Mouse (Mus musculus): ENCODE measurements around the gene Anln.
"Not testable (repeated sequence)": the region's sequence is repeated elsewhere in the genome, so short reads cannot be mapped to it uniquely, and the experiment has no call there.

The Anln gene

DNA sequence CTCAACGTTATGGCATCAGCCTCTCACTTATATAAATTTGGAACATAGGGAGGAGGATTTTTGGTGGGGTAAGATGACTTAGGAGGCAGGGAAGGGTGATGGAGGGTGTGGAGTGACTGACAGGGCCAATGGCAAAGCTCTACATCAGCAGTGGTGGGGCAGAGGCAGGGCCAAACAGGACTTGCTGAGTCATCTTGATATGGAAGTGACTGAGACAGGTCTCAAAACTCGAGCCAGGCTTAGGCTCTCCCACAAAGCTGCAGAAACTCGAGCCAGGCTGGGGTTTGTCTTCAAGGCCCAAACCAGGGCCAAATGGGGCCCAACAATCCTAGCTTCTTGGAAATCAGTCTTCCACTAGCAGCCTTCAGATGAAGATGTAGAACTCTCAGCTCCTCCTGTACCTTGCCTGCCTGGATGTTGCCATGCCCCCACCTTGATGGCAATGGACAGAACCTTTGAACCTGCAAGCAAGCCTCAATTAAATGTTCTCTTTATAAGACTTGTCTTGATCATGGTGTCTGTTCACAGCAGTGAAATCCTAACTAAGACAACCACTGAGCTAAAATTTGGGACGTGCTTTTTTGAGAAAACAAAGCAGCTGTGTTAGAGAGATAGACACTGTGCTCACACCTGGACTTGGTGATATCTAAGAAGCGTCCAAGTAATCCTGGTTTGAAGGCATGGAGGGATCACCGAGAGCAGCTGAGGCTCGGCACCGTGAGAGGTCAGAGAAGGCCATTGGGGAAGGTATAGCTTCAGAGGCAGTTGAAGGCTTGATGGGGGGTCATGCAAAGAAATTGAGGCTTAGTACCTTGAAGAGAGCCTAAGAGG lies 66.4 kb downstream of the Anln start:
- no peak for DNase-seq (ENCODE audit: low read depth in 2 of 2, low spot score in 2 of 2)

DNA sequence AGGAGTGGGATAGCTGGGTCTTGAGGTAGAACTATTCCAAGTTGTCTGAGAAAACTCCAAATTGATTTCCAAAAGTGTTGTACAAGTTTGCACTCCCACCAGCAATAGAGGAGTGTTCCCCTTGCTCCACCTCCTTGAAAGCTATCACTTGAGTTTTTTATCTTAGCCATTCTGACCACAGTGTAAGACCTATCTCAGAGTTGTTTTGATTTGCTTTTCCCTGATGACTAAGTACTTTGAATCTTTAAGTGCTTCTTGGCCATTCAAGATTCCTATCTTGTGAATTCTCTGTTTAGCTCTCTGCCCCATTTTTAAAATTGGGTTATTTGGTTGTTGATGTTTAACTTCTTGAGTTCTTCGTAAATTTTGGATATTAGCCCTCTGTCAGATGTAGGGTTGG lies 69.9 kb downstream of the Anln start:
- no peak for DNase-seq (ENCODE audit: low read depth in 2 of 2, low spot score in 2 of 2)

DNA sequence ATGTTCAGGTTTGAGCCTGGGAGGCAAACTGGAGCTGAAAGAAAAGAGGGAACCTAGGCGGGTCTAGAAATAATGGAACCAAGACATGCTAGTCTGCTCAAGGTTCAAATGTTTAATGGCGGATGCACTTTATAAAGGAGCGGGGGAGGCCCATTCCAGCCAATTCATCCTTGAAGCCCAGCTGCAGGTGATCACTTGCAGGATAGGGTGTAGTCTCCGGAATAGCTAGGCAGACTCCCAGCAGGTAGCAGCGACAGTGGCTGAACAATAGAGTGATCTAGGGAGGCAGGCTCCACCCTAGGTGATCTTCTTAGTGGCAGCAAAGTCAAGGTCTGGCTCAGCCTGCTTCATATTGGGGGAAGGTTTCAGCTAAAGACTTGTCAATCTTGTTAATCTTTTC lies 72.9 kb downstream of the Anln start:
- DNase-seq (ENCODE audit: low read depth in 2 of 2, low spot score in 2 of 2) = not testable (repeated sequence)

DNA sequence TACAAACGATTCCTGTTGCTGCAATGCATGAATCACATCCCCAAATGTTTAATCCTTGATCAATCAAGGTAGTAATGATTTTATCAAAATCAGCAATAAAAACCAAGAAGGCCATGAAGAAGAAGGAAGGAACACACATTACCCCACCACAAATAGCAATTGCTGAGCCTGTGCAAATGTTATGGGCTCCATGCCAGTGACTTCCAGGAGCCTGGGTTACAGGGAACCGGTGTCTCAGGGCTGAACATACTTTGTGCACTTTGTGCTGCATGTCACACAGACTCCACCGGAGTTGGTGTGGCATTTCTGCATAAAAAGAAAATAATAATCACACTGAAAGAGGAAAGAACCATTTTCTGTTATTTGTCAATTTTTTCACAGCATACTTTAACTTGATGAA lies 74.9 kb downstream of the Anln start:
- DNase-seq (ENCODE audit: low read depth in 2 of 2, low spot score in 2 of 2) = no peak

DNA sequence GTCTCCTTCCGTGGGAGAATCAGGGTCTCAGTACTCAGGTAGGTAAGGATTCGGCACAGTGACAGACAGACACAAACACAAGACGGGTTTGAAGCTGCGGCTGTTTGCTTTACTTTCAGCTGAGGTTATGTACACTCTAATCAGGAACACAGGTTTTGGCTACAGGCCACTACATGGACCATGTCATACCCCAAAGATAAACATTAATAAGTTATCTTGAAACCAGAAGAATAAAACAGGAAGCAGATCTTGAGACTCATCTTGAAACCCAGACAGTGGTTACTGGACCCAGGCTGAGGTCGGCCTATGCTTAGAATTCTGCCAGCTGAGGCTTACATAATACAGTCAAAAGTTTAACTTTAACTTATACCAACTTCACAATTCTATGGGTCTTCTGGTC lies 75.8 kb downstream of the Anln start:
- no peak for DNase-seq (ENCODE audit: low read depth in 2 of 2, low spot score in 2 of 2)

DNA sequence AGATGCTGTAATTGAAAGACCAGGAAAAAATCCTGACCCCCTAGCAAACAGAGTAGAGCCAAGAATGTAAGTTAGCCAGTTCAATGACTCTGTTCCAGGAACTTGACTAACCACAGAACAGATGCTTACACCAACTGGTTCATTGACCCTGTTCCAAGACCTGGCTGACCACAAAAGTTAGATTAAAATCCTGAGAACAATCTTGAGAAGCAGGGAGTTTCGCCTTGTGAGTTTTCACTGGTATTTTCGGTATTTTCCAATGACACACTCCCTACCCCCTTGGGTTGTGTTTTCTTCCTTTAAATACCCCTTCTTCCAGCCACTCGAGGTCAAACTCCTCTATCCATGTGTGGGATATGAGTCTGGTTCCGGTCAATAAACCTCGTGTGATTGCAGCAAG lies 79.3 kb downstream of the Anln start:
- DNase-seq (ENCODE audit: low read depth in 2 of 2, low spot score in 2 of 2) = no peak

DNA sequence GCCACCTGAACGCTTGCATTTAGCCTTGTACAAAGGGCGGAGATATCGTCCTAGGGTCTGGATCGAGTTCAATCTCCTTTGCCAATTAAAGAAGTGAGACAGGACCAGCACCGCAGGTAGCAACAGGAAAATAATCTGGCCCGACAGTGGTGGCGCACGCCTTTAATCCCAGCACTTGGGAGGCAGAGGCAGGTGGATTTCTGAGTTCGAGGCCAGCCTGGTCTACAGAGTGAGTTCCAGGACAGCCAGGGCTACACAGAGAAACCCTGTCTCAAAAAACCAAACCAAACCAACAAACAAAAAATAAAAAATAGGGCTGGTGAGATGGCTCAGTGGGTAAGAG lies 81.1 kb downstream of the Anln start:
- DNase-seq (ENCODE audit: low read depth in 2 of 2, low spot score in 2 of 2) = not testable (repeated sequence)

DNA sequence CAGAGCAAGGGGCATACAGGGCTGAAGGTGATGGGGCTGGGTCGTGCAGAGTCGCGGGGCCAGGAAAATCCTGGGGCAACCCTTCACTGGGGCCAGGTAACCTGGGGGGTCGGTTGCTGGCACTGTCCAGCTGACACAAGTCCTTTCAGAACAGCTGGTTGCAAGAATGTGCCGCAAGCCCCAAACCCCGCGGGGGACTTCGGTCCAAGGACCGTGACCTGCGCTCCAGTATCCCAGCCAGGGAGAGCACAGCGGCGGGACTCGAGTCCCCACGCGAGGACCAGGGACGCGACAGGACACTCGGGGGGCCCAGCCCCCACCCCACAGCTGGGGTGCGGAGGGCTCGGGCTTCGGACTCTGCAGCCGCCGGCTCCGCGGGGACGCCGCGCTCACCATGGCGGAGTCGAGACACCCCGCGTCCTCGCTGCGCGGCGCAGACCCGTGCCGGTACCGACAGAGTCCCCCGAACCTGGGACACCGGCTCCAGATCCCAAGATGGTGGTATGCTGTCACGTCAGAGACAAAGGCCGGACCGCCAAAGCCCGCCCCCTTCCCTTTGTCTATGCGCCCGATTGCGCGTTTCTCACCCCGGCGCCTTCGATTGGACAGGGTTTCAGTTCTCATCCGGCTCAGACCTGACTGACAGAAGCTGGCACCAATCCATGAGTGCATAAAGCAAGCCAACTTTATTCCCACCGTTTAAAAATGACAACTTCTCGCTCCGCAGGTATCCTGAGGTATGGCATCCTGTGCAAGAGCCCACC lies 81.7 kb downstream of the Anln start, which contains the start of gene Zfp810:
TSS of gene Zfp810 (minus strand) at position 493 of the 764 bp plus-strand sequence.
- peak; percentile 93 to 94 for DNase-seq (ENCODE audit: low read depth in 2 of 2, low spot score in 2 of 2)

DNA sequence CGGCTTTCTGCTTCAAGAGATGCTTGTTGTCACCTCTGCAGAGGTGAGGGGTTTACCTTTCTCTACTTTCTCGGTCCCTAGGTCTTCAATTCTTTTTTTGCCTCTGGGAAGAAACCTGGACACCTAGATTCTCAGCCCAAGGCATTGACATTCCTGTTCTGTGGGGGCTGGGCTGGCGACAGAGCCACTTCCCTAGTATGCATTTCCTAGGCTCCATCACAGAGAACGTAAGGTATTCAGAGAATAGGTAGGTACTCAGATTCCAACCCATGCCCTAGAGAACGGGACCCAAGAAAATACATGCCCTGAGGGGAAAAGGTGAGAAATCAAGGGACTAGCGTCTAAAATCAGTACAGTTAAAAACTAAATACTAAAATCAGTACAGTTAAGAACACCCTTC lies 82.3 kb downstream of the Anln start:
- DNase-seq (ENCODE audit: low read depth in 2 of 2, low spot score in 2 of 2) = no peak

DNA sequence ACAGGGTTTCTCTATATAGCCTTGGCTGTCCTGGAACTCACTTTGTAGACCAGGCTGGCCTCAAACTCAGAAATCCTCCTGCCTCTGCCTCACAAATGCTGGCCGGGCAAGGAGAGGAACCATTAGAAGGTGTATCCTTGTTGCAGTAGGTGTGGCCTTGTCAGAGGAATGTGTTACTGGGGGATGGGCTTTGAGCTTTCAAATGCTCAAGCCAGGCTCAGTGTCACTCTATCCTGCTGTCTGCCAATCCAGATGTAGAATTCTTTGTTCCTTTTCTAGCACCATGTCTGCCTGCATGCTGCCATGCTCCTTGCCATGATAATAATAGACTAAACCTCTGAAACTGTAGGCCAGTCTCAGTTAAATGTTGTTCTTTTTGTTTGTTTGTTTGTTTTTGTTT lies 86.8 kb downstream of the Anln start:
- DNase-seq (ENCODE audit: low read depth in 2 of 2, low spot score in 2 of 2) = no peak
